Mouse (Mus musculus) lung, postnatal 0 days (tissue): ENCODE results near the gene Adam12. TPM values are rescaled to one million over a fixed set of nuclear protein-coding genes. Genes with fewer than 3 reads are reported as not detected.
A peak's percentile ranks its signal among the peaks of the same experiment; 100 is the strongest.

Source experiments
- ATAC-seq: fragments of 200-750 bp; cut with Nextera tagmentation; 2 replicates; pipeline ENCODE4 v1.8.0; 2017; ENCODE audit warnings: moderate library complexity
- DNase-seq: peaks from one replicate; pipeline ENCODE4 v3.0.0-alpha.2; 2016; ENCODE audit warnings: low spot score
- H3K27ac ChIP-seq: fragments of 300-500 bp; sonication (generic); 2 replicates; pipeline ENCODE4 v1.5.1; 2014; ENCODE audit warnings: antibody characterized with exemption, mild to moderate bottlenecking, low read length, mixed read lengths
- H3K27me3 ChIP-seq: fragments of 300-500 bp; sonication (generic); replicated peaks from 2 replicates; pipeline ENCODE4 v1.6.1; 2014; ENCODE audit warnings: low read length, mixed read lengths; ENCODE audit not compliant: insufficient read depth
- H3K36me3 ChIP-seq: fragments of 300-500 bp; sonication (generic); 2 replicates; pipeline ENCODE4 v1.6.1; 2014; ENCODE audit warnings: low read length, mixed read lengths; ENCODE audit not compliant: insufficient read depth
- H3K4me1 ChIP-seq: fragments of 300-500 bp; sonication (generic); 2 replicates; pipeline ENCODE4 v1.6.1; 2014; ENCODE audit warnings: antibody characterized with exemption, low read depth, low read length, mixed read lengths; ENCODE audit not compliant: insufficient read depth
- H3K4me2 ChIP-seq: fragments of 300-500 bp; sonication (generic); replicated peaks from 2 replicates; pipeline ENCODE4 v1.6.1; 2014; ENCODE audit warnings: low read depth, mild to moderate bottlenecking, low read length, moderate library complexity, mixed read lengths
- H3K4me3 ChIP-seq: fragments of 300-500 bp; sonication (generic); 2 replicates; pipeline ENCODE4 v1.5.1; 2014; ENCODE audit warnings: low read depth, low read length
- H3K9ac ChIP-seq: fragments of 300-500 bp; sonication (generic); replicated peaks from 2 replicates; pipeline ENCODE4 v1.6.1; 2014; ENCODE audit warnings: low read depth, mild to moderate bottlenecking
- H3K9me3 ChIP-seq: fragments of 300-500 bp; sonication (generic); 2 replicates; pipeline ENCODE4 v1.6.1; 2016; ENCODE audit warnings: low read length, mixed read lengths
- CTCF ChIP-seq: IDR thresholded peaks from 2 replicates; pipeline ENCODE4 v1.5.1; 2016; ENCODE audit warnings: antibody characterized with exemption, mild to moderate bottlenecking
- EP300 ChIP-seq: IDR thresholded peaks from 2 replicates; pipeline ENCODE4 v1.6.1; 2016; ENCODE audit warnings: antibody characterized with exemption, mild to moderate bottlenecking, control low read depth
- WGBS: fragments of 180-500 bp; shearing (Covaris S2); extraction: QIAGEN DNeasy Blood & Tissue Kit; methylation state at CpG from one replicate; pipeline ENCODE4 v1.1.7; 2014; 5-methylcytosine and 5-hydroxymethylcytosine counted together
- polyA plus RNA-seq: library from polyadenylated mRNA; unstranded; fragments of >200 nt; fragmentation: Nextera tagmentation; extraction: Ambion mirVana; gene quantifications from 2 replicates; pipeline ENCODE4 v1.2.1, GENCODE M21; 2015

Adam12 gene
- polyA plus RNA-seq, 1 experiment from 2014 or later: 2.5 TPM

DNA sequence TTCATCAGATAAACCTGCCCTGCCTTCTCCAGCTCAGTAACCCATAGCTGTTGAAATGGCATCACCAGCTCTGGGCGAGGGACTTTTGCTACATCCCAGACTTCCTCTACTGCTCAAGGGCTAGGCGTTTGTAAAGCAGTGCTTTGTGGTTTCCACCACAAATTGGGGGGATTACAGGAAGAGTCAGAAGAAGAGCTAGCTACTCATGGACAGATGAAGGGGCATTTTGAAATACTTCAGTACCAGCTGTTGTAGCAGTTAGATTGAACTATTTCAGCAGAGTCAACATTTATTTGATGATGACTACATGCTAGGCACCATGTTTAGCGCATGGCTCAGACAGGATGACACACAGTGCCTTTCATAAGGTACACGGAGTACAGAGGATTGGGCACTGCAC lies 361.7 kb downstream of the Adam12 start:
- Histone ChIP-seq H3K4me3 (no peak overlapping the region), H3K27me3 (no peaks in the 10 kb centered on the region), H3K27ac (no peak overlapping the region), H3K4me2 (no peak overlapping the region), H3K36me3 (no peaks in the 10 kb centered on the region), H3K9ac (no peak overlapping the region), H3K4me1 (no peaks in the 10 kb centered on the region), H3K9me3 (no peaks in the 10 kb centered on the region)
- ATAC-seq (no peak), DNase-seq (no peak)
- 81% methylated on average over 4 of the region's 4 CpGs for WGBS
- TF ChIP-seq CTCF (no peak), EP300 (no peak)

DNA sequence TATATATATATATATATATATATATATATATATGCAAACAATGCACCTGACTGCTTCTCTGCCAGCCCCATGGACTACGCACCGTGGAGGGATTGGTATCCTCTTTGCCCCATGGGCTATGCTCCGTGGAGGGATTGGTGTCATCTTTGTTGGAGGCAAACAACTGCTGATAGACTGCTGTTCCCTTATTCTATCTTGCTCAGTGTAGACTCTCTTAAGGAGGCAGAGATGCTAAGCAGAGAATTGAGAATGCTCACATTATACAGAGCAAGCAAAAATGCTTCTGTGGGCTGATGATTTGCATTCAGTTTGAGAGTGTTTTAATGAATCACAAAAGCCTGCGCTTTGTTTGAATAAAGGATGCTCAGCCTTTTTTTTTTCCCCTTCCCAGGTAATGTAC lies 368.3 kb downstream of the Adam12 start:
- DNase-seq (no peak), ATAC-seq (no peak)
- TF ChIP-seq CTCF: no peak
- no peak for TF ChIP-seq EP300
- Histone ChIP-seq H3K9ac (no peak overlapping the region), H3K9me3 (no peaks in the 10 kb centered on the region), H3K36me3 (no peaks in the 10 kb centered on the region), H3K27ac (no peak overlapping the region), H3K4me2 (no peak overlapping the region), H3K4me1 (no peaks in the 10 kb centered on the region), H3K4me3 (no peak overlapping the region), H3K27me3 (no peaks in the 10 kb centered on the region)
- 87% methylated on average over 4 of the region's 4 CpGs for WGBS

DNA sequence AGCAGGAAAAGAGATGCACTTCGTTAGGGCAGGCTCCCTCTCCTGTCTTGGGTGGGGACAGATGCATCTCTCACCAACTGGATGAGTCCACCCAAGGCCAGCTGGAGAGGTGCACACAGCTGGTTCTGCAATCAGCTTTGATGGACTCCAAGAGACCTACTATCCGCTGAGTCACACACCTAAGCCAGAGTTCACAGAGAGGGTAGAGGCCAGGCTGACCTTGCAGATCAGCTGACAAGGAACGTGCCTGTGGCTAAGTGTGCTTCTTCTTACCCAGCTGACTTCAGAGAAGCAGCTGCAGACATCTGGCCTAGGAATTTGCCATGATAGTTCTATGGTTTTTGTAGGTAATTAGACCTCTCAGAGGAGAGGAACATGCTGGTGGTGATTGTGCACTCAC lies 368.8 kb downstream of the Adam12 start:
- Histone ChIP-seq H3K27me3 (no peaks in the 10 kb centered on the region), H3K4me1 (no peaks in the 10 kb centered on the region), H3K4me2 (no peak overlapping the region), H3K27ac (no peak overlapping the region), H3K4me3 (no peak overlapping the region), H3K36me3 (no peaks in the 10 kb centered on the region), H3K9ac (no peak overlapping the region), H3K9me3 (no peaks in the 10 kb centered on the region)
- no peak for ATAC-seq
- TF ChIP-seq CTCF (0 out of 2 replicates have a peak, but pooled peaks have one; percentile 1), EP300 (no peak)
- WGBS: 74% methylated on average over 3 of the region's 3 CpGs
- no peak for DNase-seq

GRCm38 (mm10) chr7:133862723-133863122 lies 369.2 kb downstream of the Adam12 start:
- ATAC-seq: no peak
- no peak for DNase-seq
- Histone ChIP-seq H3K27ac (no peak overlapping the region), H3K9ac (no peak overlapping the region), H3K27me3 (no peaks in the 10 kb centered on the region), H3K4me1 (no peaks in the 10 kb centered on the region), H3K36me3 (no peaks in the 10 kb centered on the region), H3K9me3 (no peaks in the 10 kb centered on the region), H3K4me2 (no peak overlapping the region), H3K4me3 (no peak overlapping the region)
- TF ChIP-seq CTCF (no peak), EP300 (no peak)
- WGBS: 75% methylated on average over 5 of the region's 5 CpGs

- no peak for DNase-seq
- no peak overlapping the region for H3K9ac ChIP-seq
- no peak overlapping the region for H3K4me3 ChIP-seq
- no peak for ATAC-seq
- H3K4me1 ChIP-seq: no peaks in the 10 kb centered on the region
- H3K27me3 ChIP-seq: no peaks in the 10 kb centered on the region
- TF ChIP-seq EP300: no peak
- TF ChIP-seq CTCF: no peak
- WGBS: 89% methylated on average over 6 of the region's 6 CpGs
- H3K9me3 ChIP-seq: no peaks in the 10 kb centered on the region
- no peaks in the 10 kb centered on the region for H3K36me3 ChIP-seq
- H3K4me2 ChIP-seq: no peak overlapping the region
- no peak overlapping the region for H3K27ac ChIP-seq
These were observed 369.7 kb downstream of the Adam12 start for GRCm38 (mm10) chr7:133862233-133862632.

- no peak for DNase-seq
- ATAC-seq: no peak
- WGBS: 36% methylated on average over 4 of the region's 4 CpGs
These were observed 372.4 kb downstream of the Adam12 start for GRCm38 (mm10) chr7:133859548-133859947.

GRCm38 (mm10) chr7:133858506-133858905 lies 373.4 kb downstream of the Adam12 start:
- TF ChIP-seq CTCF (no peak), EP300 (no peak)
- Histone ChIP-seq H3K9me3 (no peaks in the 10 kb centered on the region), H3K4me1 (no peaks in the 10 kb centered on the region), H3K9ac (no peak overlapping the region), H3K27me3 (no peaks in the 10 kb centered on the region), H3K36me3 (no peaks in the 10 kb centered on the region), H3K4me3 (no peak overlapping the region), H3K4me2 (no peak overlapping the region), H3K27ac (no peak overlapping the region)
- DNase-seq (no peak), ATAC-seq (no peak)
- 85% methylated on average over 3 of the region's 3 CpGs for WGBS

More at GRCm38 (mm10) chr7:133859548-133859947, 372.4 kb downstream of the Adam12 start:
- Histone ChIP-seq H3K9me3 (no peaks in the 10 kb centered on the region), H3K4me2 (no peak overlapping the region), H3K27me3 (no peaks in the 10 kb centered on the region), H3K27ac (no peak overlapping the region), H3K4me3 (no peak overlapping the region), H3K36me3 (no peaks in the 10 kb centered on the region), H3K4me1 (no peaks in the 10 kb centered on the region), H3K9ac (no peak overlapping the region)
- TF ChIP-seq CTCF: no peak
- no peak for TF ChIP-seq EP300
